Mouse (Mus musculus) layer of hippocampus, adult 2 months (tissue): ENCODE data around the gene Lrrc3b. TPM values are rescaled to one million over a fixed set of nuclear protein-coding genes. Genes with fewer than 3 reads are reported as not detected.

Source experiments
- DNase-seq, 2 experiments: peaks; one replicate each; pipeline ENCODE4 v3.0.0; 2022; ENCODE audit warnings: low spot score in 2 of 2
- H3K27ac ChIP-seq: fragments of 200-600 bp; 2 replicates; pipeline ENCODE4 v1.8.1; 2022
- H3K4me3 ChIP-seq: fragments of 200-600 bp; 2 replicates; pipeline ENCODE4 v1.8.1; 2022; ENCODE audit warnings: mild to moderate bottlenecking
- CTCF ChIP-seq: fragments of 200-600 bp; conservative IDR thresholded peaks from 2 replicates; pipeline ENCODE4 v1.8.1; 2022; ENCODE audit warnings: antibody characterized with exemption, mild to moderate bottlenecking, moderate library complexity
- total RNA-seq, 2 experiments: library from RNA; stranded (reverse); gene quantifications; 2 replicates each; pipeline ENCODE4 v1.2.3; 2021

Lrrc3b gene
- total RNA-seq, 2 experiments from 2014 or later = 8.3 to 9.7 TPM

- Histone ChIP-seq H3K27ac (no peak overlapping the region), H3K4me3 (no peak overlapping the region)
- no peak for TF ChIP-seq CTCF
- no peak for DNase-seq
Measured at GRCm38 (mm10) chr14:15319399-15319915, 119.3 kb downstream of the Lrrc3b start.

GRCm38 (mm10) chr14:15308576-15308975, 130.2 kb downstream of the Lrrc3b start:
- peak overlapping the region; percentile 61 for H3K27ac ChIP-seq

More at GRCm38 (mm10) chr14:15308576-15308975, 130.2 kb downstream of the Lrrc3b start:
- no peak overlapping the region for H3K4me3 ChIP-seq
- no peak for TF ChIP-seq CTCF
- DNase-seq = peak; percentile 34 to 36
